Mouse (Mus musculus) intestine, postnatal 0 days (tissue): ENCODE data around the gene Napsa. TPM values are rescaled to one million over a fixed set of nuclear protein-coding genes. Genes with fewer than 3 reads are reported as not detected.

ENCODE experiments used
- ATAC-seq: fragments of 200-750 bp; cut with Nextera tagmentation; 2 replicates; pipeline ENCODE4 v1.8.0; 2017; ENCODE audit warnings: mild to moderate bottlenecking, moderate TSS enrichment, moderate library complexity
- H3K27ac ChIP-seq: fragments of 300-500 bp; sonication (generic); 2 replicates; pipeline ENCODE4 v1.5.1; 2014; ENCODE audit warnings: mild to moderate bottlenecking, low read depth, low read length, moderate library complexity
- H3K27me3 ChIP-seq: fragments of 300-500 bp; sonication (generic); replicated peaks from 2 replicates; pipeline ENCODE4 v1.6.1; 2014; ENCODE audit warnings: low read length, mixed read lengths; ENCODE audit not compliant: control insufficient read depth, insufficient read depth
- H3K36me3 ChIP-seq: fragments of 300-500 bp; sonication (generic); 2 replicates; pipeline ENCODE4 v1.6.1; 2014; ENCODE audit warnings: mild to moderate bottlenecking, moderate library complexity; ENCODE audit not compliant: control insufficient read depth, insufficient read depth
- H3K4me1 ChIP-seq: fragments of 300-500 bp; sonication (generic); replicated peaks from 2 replicates; pipeline ENCODE4 v1.6.1; 2014; ENCODE audit warnings: antibody characterized with exemption, low read length, mixed read lengths; ENCODE audit not compliant: control insufficient read depth, insufficient read depth
- H3K4me2 ChIP-seq: fragments of 300-500 bp; sonication (generic); replicated peaks from 2 replicates; pipeline ENCODE4 v1.6.1; 2014; ENCODE audit warnings: low read depth, mild to moderate bottlenecking, moderate library complexity
- H3K4me3 ChIP-seq: fragments of 300-500 bp; sonication (generic); 2 replicates; pipeline ENCODE4 v1.5.1; 2014; ENCODE audit warnings: low read depth, low read length
- H3K9ac ChIP-seq: fragments of 300-500 bp; sonication (generic); 2 replicates; pipeline ENCODE4 v1.6.1; 2014; ENCODE audit warnings: mild to moderate bottlenecking, low read depth, low read length
- H3K9me3 ChIP-seq: fragments of 300-500 bp; sonication (generic); 2 replicates; pipeline ENCODE4 v1.6.1; 2016; ENCODE audit warnings: mixed run types; ENCODE audit not compliant: control insufficient read depth
- CTCF ChIP-seq: sonication (generic); IDR thresholded peaks from 2 replicates; pipeline ENCODE4 v1.5.1; 2016; ENCODE audit warnings: low read depth, mild to moderate bottlenecking, control low read depth, antibody characterized with exemption, moderate library complexity
- WGBS: fragments of 180-500 bp; shearing (Covaris S2); extraction: QIAGEN DNeasy Blood & Tissue Kit; methylation state at CpG from one replicate; pipeline ENCODE4 v1.1.7; 2014; 5-methylcytosine and 5-hydroxymethylcytosine counted together
- polyA plus RNA-seq: library from polyadenylated mRNA; unstranded; fragments of >200 nt; fragmentation: Nextera tagmentation; extraction: Ambion mirVana; gene quantifications from 2 replicates; pipeline ENCODE4 v1.2.1, GENCODE M21; 2015

The Napsa gene
- polyA plus RNA-seq, 1 experiment from 2014 or later: 0.99 TPM

DNA sequence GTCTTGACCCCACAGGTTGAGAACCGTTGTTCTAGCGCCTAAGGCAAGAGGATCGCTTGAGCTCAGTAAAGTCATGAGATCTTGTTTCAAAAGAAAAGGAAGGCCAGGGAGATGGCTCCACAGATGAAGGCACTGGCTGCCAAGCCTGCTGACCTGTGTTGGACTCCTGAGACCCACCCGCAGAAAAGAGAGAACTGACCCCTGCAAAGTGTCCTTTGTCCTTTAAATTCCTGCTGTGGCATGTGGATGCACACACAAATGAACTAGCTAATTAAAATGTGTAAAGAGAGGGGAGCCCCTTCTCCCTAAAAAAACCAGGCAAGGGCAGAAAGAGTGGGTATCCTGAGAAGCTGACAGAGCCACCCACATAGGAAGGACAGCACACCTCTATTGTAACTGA is 369 bp upstream of the Napsa start:
- Histone ChIP-seq H3K4me2 (no peak overlapping the region), H3K27ac (no peak overlapping the region), H3K4me3 (no peak overlapping the region), H3K27me3 (no peaks in the 10 kb centered on the region; the same call in 1 of the 2 replicates), H3K36me3 (no peaks in the 10 kb centered on the region), H3K4me1 (no peaks in the 10 kb centered on the region), H3K9me3 (no peaks in the 10 kb centered on the region), H3K9ac (no peak overlapping the region)
- ATAC-seq: no peak
- WGBS: 79% methylated on average over 4 of the region's 4 CpGs
- TF ChIP-seq CTCF: no peak

DNA sequence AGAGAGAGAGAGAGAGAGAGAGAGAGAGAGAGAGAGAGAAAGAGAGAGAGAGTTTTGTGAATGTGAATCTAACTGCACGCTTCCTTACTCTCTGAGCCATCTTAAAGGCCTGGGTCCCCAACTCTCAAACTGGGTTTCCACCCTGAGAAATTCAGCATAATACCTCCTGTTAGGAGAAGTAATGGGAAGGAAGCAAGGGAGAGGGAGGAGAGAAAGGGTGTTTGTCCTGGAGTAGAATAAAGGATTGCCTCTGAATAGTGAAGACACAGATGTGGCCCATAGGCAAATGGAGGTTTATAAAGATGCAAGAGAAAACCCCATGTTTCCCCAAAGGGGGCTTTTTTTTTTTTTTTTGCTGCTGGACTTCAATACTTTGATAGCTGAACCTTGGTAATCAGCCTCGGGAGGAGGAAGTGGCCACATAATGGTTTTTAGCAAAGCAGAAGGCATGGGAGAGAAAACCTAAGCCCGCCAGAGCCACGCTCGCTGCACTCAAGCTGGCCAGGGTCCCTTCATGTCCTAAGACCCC is 840 bp downstream of the Napsa start:
- ATAC-seq: no peak
- Histone ChIP-seq H3K4me1 (no peaks in the 10 kb centered on the region), H3K27ac (no peak overlapping the region), H3K36me3 (no peaks in the 10 kb centered on the region), H3K9ac (no peak overlapping the region), H3K9me3 (no peaks in the 10 kb centered on the region), H3K4me2 (no peak overlapping the region), H3K27me3 (no peaks in the 10 kb centered on the region; the same call in 1 of the 2 replicates), H3K4me3 (no peak overlapping the region)
- no peak for TF ChIP-seq CTCF
- 74% methylated on average over 5 of the region's 5 CpGs for WGBS

DNA sequence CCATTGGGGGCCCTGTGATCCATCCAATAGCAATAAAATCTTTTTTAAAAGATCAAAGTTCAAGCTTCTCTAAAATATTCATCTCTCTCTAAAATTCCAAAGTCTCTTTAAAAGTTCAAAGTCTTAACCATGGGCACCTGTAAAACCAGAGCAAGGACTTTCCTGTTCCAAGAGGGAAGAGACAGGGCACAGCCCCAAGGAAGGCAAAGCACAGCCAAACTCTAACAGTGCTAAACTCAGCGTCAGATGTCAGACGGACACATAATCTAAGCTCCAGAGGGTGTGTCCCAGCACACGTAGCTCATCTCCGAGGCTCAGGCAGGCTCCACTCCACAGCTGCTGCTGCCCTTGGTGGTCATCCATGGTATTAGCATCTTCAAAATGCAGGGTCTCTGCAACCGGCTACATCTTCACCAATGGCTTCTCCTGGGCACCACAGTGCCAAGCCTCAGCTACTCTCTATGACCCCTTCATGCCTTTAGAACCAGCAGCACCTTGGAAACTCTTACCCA is 4.2 kb downstream of the Napsa start:
- TF ChIP-seq CTCF: 0 out of 2 replicates have a peak, but pooled peaks have one; percentile 11
- no peak overlapping the region for H3K4me3 ChIP-seq
- WGBS: 26% methylated on average over 5 of the region's 5 CpGs

DNA sequence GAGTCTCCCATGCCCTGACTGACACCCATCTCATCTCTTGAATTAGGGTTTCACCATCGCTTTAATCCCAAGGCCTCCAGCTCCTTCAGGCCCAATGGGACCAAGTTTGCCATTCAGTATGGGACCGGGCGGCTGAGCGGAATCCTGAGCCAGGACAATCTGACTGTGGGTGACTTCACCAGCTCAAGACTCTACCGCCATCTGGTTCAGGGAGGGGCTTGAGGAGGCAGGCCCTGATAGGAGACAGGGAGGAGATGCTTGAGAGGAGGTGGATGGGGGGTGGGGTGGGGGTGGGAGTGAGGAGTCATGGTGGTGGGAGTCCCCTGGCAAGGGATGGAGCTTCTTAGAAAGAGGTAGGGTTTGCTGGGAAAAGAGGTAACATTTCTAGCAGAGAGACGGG is 9.5 kb downstream of the Napsa start:
- WGBS: 70% methylated on average over 6 of the region's 6 CpGs
- Histone ChIP-seq H3K27ac (no peak overlapping the region), H3K4me3 (no peak overlapping the region), H3K4me2 (no peak overlapping the region), H3K36me3 (no peaks in the 10 kb centered on the region), H3K9me3 (no peaks in the 10 kb centered on the region), H3K27me3 (peaks cover 21% of the 10 kb centered on the region), H3K4me1 (no peaks in the 10 kb centered on the region), H3K9ac (no peak overlapping the region)
- TF ChIP-seq CTCF: no peak
- no peak for ATAC-seq

More for the DNA sequence above, 4.2 kb downstream of the Napsa start:
- no peaks in the 10 kb centered on the region for H3K9me3 ChIP-seq
- no peaks in the 10 kb centered on the region for H3K27me3 ChIP-seq
- H3K4me2 ChIP-seq: no peak overlapping the region
- no peak overlapping the region for H3K27ac ChIP-seq
- ATAC-seq: no peak
- H3K4me1 ChIP-seq: no peaks in the 10 kb centered on the region
- H3K9ac ChIP-seq: no peak overlapping the region
- H3K36me3 ChIP-seq: no peaks in the 10 kb centered on the region

DNA sequence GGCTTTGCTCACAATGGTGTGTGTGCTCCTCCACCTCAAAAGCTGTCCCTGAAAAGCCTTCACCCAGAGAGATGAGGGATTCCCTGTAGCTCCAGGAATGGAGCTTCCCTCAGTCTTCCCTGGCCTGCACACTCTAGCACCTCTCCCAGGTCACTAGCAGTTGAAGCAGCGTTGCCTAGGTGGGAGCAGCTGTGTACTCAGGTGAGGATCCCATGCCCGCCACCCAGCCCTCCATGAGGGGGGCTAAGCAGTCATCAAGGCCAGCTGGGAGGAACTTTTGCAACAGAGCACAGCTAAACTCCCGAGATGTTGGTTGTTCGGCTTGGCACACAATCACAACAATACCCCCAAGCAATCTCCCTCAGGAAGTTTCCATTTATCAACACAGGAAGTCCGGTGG is 10.5 kb downstream of the Napsa start:
- Histone ChIP-seq H3K9ac (no peak overlapping the region), H3K9me3 (no peaks in the 10 kb centered on the region), H3K4me2 (no peak overlapping the region), H3K4me1 (no peaks in the 10 kb centered on the region), H3K27me3 (peaks cover 32% of the 10 kb centered on the region), H3K36me3 (no peaks in the 10 kb centered on the region), H3K4me3 (no peak overlapping the region), H3K27ac (no peak overlapping the region)
- no peak for ATAC-seq
- no peak for TF ChIP-seq CTCF
- WGBS: 70% methylated on average over 5 of the region's 5 CpGs

DNA sequence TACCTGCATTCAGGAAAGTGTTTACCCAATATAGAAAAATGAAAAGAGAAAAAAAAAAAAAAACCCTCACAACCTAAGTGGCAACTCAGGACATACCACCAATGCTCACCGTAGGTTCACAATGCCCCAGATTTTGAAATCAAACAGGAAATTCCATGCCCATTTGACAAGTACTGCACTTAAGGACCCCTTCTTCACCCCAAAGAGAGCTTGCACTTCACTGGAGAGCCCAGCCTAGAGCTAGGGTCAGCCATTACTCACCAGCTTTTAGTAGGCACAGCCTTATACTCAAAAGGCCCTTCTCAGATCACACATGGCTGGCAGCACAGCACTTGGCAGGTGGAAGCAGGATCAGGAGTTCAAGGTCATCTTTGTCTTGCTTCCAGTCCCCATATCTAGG is 11.0 kb downstream of the Napsa start:
- Histone ChIP-seq H3K9me3 (no peaks in the 10 kb centered on the region), H3K27ac (no peak overlapping the region), H3K4me2 (no peak overlapping the region), H3K4me3 (no peak overlapping the region), H3K27me3 (peaks cover 36% of the 10 kb centered on the region), H3K36me3 (no peaks in the 10 kb centered on the region), H3K9ac (no peak overlapping the region), H3K4me1 (no peaks in the 10 kb centered on the region)
- TF ChIP-seq CTCF: no peak
- 82% methylated on average over 1 of the region's 1 CpGs for WGBS
- ATAC-seq: no peak
